Mouse (Mus musculus) forebrain, embryonic 10.5 days (tissue): ENCODE results near the gene Pim2. TPM values are rescaled to one million over a fixed set of nuclear protein-coding genes. Genes with fewer than 3 reads are reported as not detected.
"Not testable (repeated sequence)": the region's sequence is repeated elsewhere in the genome, so short reads cannot be mapped to it uniquely, and the experiment has no call there.

Experiments
- DNase-seq: peaks from one replicate; pipeline ENCODE4 v3.0.0-alpha.2; 2017; ENCODE audit warnings: low spot score; ENCODE audit errors: extremely low spot score
- H3K27ac ChIP-seq: fragments of 300-500 bp; sonication (generic); 2 replicates; pipeline ENCODE4 v1.5.1; 2016; ENCODE audit warnings: mild to moderate bottlenecking
- H3K27me3 ChIP-seq: fragments of 300-500 bp; sonication (generic); 2 replicates; pipeline ENCODE4 v1.6.1; 2016; ENCODE audit warnings: mild to moderate bottlenecking; ENCODE audit not compliant: poor library complexity, severe bottlenecking
- H3K36me3 ChIP-seq: fragments of 300-500 bp; sonication (generic); replicated peaks from 2 replicates; pipeline ENCODE4 v1.6.1; 2016; ENCODE audit warnings: mild to moderate bottlenecking, moderate library complexity
- H3K4me1 ChIP-seq: fragments of 300-500 bp; sonication (generic); 2 replicates; pipeline ENCODE4 v1.6.1; 2016
- H3K4me3 ChIP-seq: fragments of 300-500 bp; sonication (generic); 2 replicates; pipeline ENCODE4 v1.5.1; 2016; ENCODE audit warnings: mild to moderate bottlenecking, moderate library complexity
- H3K9me3 ChIP-seq: fragments of 300-500 bp; sonication (generic); 2 replicates; pipeline ENCODE4 v1.6.1; 2016; ENCODE audit warnings: mild to moderate bottlenecking, moderate library complexity
- WGBS: fragments of 180-500 bp; shearing (Covaris S2); methylation state at CpG from one replicate; pipeline ENCODE4 v1.1.7; 2016; 5-methylcytosine and 5-hydroxymethylcytosine counted together
- polyA plus RNA-seq: library from polyadenylated mRNA; unstranded; fragments of >200 nt; fragmentation: Nextera tagmentation; extraction: Ambion mirVana; gene quantifications from 2 replicates; pipeline ENCODE4 v1.2.1, GENCODE M21; 2016

The Pim2 gene
- polyA plus RNA-seq, 1 experiment from 2014 or later, result 10.4 TPM

- Histone ChIP-seq H3K9me3 (no peaks in the 10 kb centered on the region), H3K27me3 (no peaks in the 10 kb centered on the region), H3K4me3 (no peak overlapping the region), H3K4me1 (no peaks in the 10 kb centered on the region; the same call in 1 of the 2 replicates), H3K27ac (no peak overlapping the region), H3K36me3 (peaks cover 26% of the 10 kb centered on the region)
- WGBS, result 92% methylated on average over 1 of the region's 1 CpGs
- DNase-seq, result no peak
Measured at GRCm38 (mm10) chrX:7867141-7867540, 10.9 kb upstream of the Pim2 start.

GRCm38 (mm10) chrX:7868506-7868905 lies 9.6 kb upstream of the Pim2 start:
- Histone ChIP-seq H3K9me3 (peaks cover 2% of the 10 kb centered on the region; the same call in 1 of the 2 replicates), H3K27me3 (no peaks in the 10 kb centered on the region), H3K4me3 (no peak overlapping the region), H3K4me1 (no peaks in the 10 kb centered on the region; the same call in 1 of the 2 replicates), H3K27ac (no peak overlapping the region), H3K36me3 (peaks cover 39% of the 10 kb centered on the region)
- 26% methylated on average over 2 of the region's 2 CpGs for WGBS
- DNase-seq, result no peak

GRCm38 (mm10) chrX:7869826-7870225 lies 8.2 kb upstream of the Pim2 start:
- Histone ChIP-seq H3K36me3 (peaks cover 52% of the 10 kb centered on the region), H3K9me3 (peaks cover 4% of the 10 kb centered on the region; the same call in 1 of the 2 replicates), H3K4me3 (no peak overlapping the region), H3K4me1 (no peaks in the 10 kb centered on the region; the same call in 1 of the 2 replicates), H3K27me3 (no peaks in the 10 kb centered on the region), H3K27ac (no peak overlapping the region)
- no peak for DNase-seq
- WGBS, result 31% methylated on average over 3 of the region's 3 CpGs

- DNase-seq, result peak; percentile 20
- Histone ChIP-seq H3K4me3 (peak overlapping the region; percentile 62), H3K27ac (peak overlapping the region; percentile 69), H3K36me3 (peaks cover 17% of the 10 kb centered on the region), H3K4me1 (peaks cover 29% of the 10 kb centered on the region), H3K27me3 (no peaks in the 10 kb centered on the region), H3K9me3 (peaks cover 3% of the 10 kb centered on the region; the same call in 1 of the 2 replicates)
- WGBS, result 11% methylated on average over 21 of the region's 21 CpGs
Measured at GRCm38 (mm10) chrX:7878495-7878894, 433 bp downstream of the Pim2 start.

GRCm38 (mm10) chrX:7879819-7880218 lies 1.8 kb downstream of the Pim2 start:
- Histone ChIP-seq H3K4me3 (peak overlapping the region; percentile 62), H3K27ac (no peak overlapping the region), H3K27me3 (no peaks in the 10 kb centered on the region), H3K4me1 (peaks cover 31% of the 10 kb centered on the region), H3K36me3 (peaks cover 4% of the 10 kb centered on the region), H3K9me3 (no peaks in the 10 kb centered on the region; the same call in 1 of the 2 replicates)
- 9% methylated on average over 11 of the region's 11 CpGs for WGBS
- DNase-seq, result peak; percentile 73

- H3K4me3 ChIP-seq, result peak within 1 kb of the TSS; percentile 63
- 15% methylated on average over 49 of the region's 49 CpGs for WGBS
- H3K9me3 ChIP-seq, result no peaks in the 10 kb centered on the region
- peaks cover 22% of the 10 kb centered on the region for H3K4me1 ChIP-seq
- peaks cover 10% of the 10 kb centered on the region; the same call in 1 of the 2 replicates for H3K36me3 ChIP-seq
- H3K27me3 ChIP-seq, result no peaks in the 10 kb centered on the region
- peak; percentile 75 for DNase-seq
- peak within 1 kb of the TSS; percentile 86 for H3K27ac ChIP-seq
Measured at GRCm38 (mm10) chrX:7883841-7884567, 5.9 kb downstream of the Pim2 start, which contains the start of gene Slc35a2. Slc35a2 (plus strand) TSS chrX:7884028.

GRCm38 (mm10) chrX:7898211-7898610 lies 20.1 kb downstream of the Pim2 start:
- peak overlapping the region; percentile 63 for H3K4me3 ChIP-seq
- DNase-seq, result no peak
- peak overlapping the region; percentile 88 for H3K27ac ChIP-seq
- no peaks in the 10 kb centered on the region for H3K9me3 ChIP-seq
- H3K4me1 ChIP-seq, result peaks cover 11% of the 10 kb centered on the region
- WGBS, result 33% methylated on average over 13 of the region's 13 CpGs
- H3K36me3 ChIP-seq, result peaks cover 35% of the 10 kb centered on the region
- H3K27me3 ChIP-seq, result no peaks in the 10 kb centered on the region

GRCm38 (mm10) chrX:7898880-7899874 lies 21.1 kb downstream of the Pim2 start, which contains the start of the genes Pqbp1 and Timm17b:
Pqbp1 (minus strand) TSS chrX:7899269.
Timm17b (plus strand) TSS chrX:7899357.
- Histone ChIP-seq H3K36me3 (peaks cover 29% of the 10 kb centered on the region), H3K27me3 (no peaks in the 10 kb centered on the region), H3K9me3 (no peaks in the 10 kb centered on the region), H3K27ac (peak within 1 kb of the TSS; percentile 88), H3K4me3 (peak within 1 kb of the TSS; percentile 63), H3K4me1 (peaks cover 11% of the 10 kb centered on the region)
- WGBS, result 14% methylated on average over 62 of the region's 62 CpGs
- peak; percentile 81 for DNase-seq

GRCm38 (mm10) chrX:7904441-7904840 lies 26.4 kb downstream of the Pim2 start:
- Histone ChIP-seq H3K27ac (no peak overlapping the region), H3K36me3 (peaks cover 26% of the 10 kb centered on the region), H3K27me3 (no peaks in the 10 kb centered on the region), H3K4me3 (no peak overlapping the region), H3K9me3 (no peaks in the 10 kb centered on the region; the same call in 1 of the 2 replicates), H3K4me1 (peaks cover 7% of the 10 kb centered on the region; the same call in 1 of the 2 replicates)
- no peak for DNase-seq
- 93% methylated on average over 5 of the region's 5 CpGs for WGBS

- DNase-seq, result no peak
Measured at GRCm38 (mm10) chrX:7907735-7908134, 29.7 kb downstream of the Pim2 start, which contains the start of gene Gm10491. Gm10491 (minus strand) TSS chrX:7907835.

GRCm38 (mm10) chrX:7909242-7909641 lies 31.2 kb downstream of the Pim2 start, which contains the start of gene Gm10490:
Gm10490 (plus strand) TSS chrX:7909542.
- H3K36me3 ChIP-seq, result peaks cover 20% of the 10 kb centered on the region
- not testable (repeated sequence) for DNase-seq, H3K27me3 ChIP-seq, H3K4me3 ChIP-seq, H3K27ac ChIP-seq, H3K4me1 ChIP-seq, H3K9me3 ChIP-seq
- WGBS, result 90% methylated on average over 4 of the region's 4 CpGs

More at GRCm38 (mm10) chrX:7907735-7908134, 29.7 kb downstream of the Pim2 start, which contains the start of gene Gm10491:
- Histone ChIP-seq H3K27ac (no peak within 1 kb of the TSS), H3K9me3 (no peaks in the 10 kb centered on the region; the same call in 1 of the 2 replicates), H3K27me3 (no peaks in the 10 kb centered on the region), H3K36me3 (peaks cover 24% of the 10 kb centered on the region), H3K4me1 (no peaks in the 10 kb centered on the region), H3K4me3 (no peak within 1 kb of the TSS)
- 92% methylated on average over 5 of the region's 5 CpGs for WGBS

GRCm38 (mm10) chrX:7910473-7910872 lies 32.4 kb downstream of the Pim2 start:
- no peak overlapping the region for H3K27ac ChIP-seq
- H3K4me3 ChIP-seq, result no peak overlapping the region
- H3K9me3 ChIP-seq, result no peaks in the 10 kb centered on the region; the same call in 1 of the 2 replicates
- H3K4me1 ChIP-seq, result no peaks in the 10 kb centered on the region
- no peak for DNase-seq
- no peaks in the 10 kb centered on the region for H3K27me3 ChIP-seq
- 50% methylated on average over 6 of the region's 6 CpGs for WGBS
- H3K36me3 ChIP-seq, result peaks cover 18% of the 10 kb centered on the region
